Comparison of ENCODE assay signal across 30 mouse cellular contexts in genomic region chr4:53547381-53547780, GRCm38 (mm10).
"Had no signal": no experiment of that assay in that cellular context is flagged by ENCODE, and none has a peak within 500 bp of the region (broad histone marks: within the 10 kb centered on the region; RNA-seq: fewer than 3 reads in every experiment).

No protein-coding gene starts in this region.

- H3K9ac ChIP-seq: limb, embryonic 12.5 days; limb, embryonic 13.5 days; limb, embryonic 15.5 days; liver, embryonic 12.5 days; liver, embryonic 13.5 days; liver, embryonic 14.5 days; liver, embryonic 15.5 days; liver, postnatal 0 days; lung, embryonic 14.5 days; lung, embryonic 15.5 days; midbrain, embryonic 12.5 days; midbrain, embryonic 13.5 days; midbrain, embryonic 15.5 days; neural tube, embryonic 12.5 days had no signal

- H3K4me2 ChIP-seq: limb, embryonic 12.5 days; limb, embryonic 13.5 days; limb, embryonic 15.5 days; liver, embryonic 11.5 days; liver, embryonic 12.5 days; liver, embryonic 13.5 days; liver, embryonic 15.5 days; lung, embryonic 14.5 days; lung, embryonic 15.5 days; midbrain, embryonic 11.5 days; midbrain, embryonic 12.5 days; midbrain, embryonic 13.5 days; midbrain, embryonic 15.5 days; neural tube, embryonic 12.5 days had no signal

- H3K4me1 ChIP-seq: limb, embryonic 10.5 days; limb, embryonic 12.5 days; limb, embryonic 15.5 days; liver, embryonic 12.5 days; liver, embryonic 13.5 days; liver, embryonic 15.5 days; midbrain, embryonic 10.5 days; midbrain, embryonic 12.5 days; midbrain, embryonic 13.5 days; midbrain, embryonic 15.5 days; neural tube, embryonic 12.5 days had no signal

- H3K4me3 ChIP-seq: left cerebral cortex, adult 2 months; limb, embryonic 10.5 days; limb, embryonic 12.5 days; limb, embryonic 13.5 days; limb, embryonic 15.5 days; liver, embryonic 12.5 days; liver, embryonic 13.5 days; liver, embryonic 15.5 days; lung, embryonic 15.5 days; megakaryocyte, embryonic 14.5 days; midbrain, embryonic 10.5 days; midbrain, embryonic 12.5 days; midbrain, embryonic 13.5 days; midbrain, embryonic 15.5 days; myocyte; neural tube, embryonic 12.5 days had no signal

- H3K27me3 ChIP-seq: limb, embryonic 12.5 days; limb, embryonic 13.5 days; limb, embryonic 15.5 days; liver, embryonic 12.5 days; liver, embryonic 13.5 days; liver, embryonic 15.5 days; lung, embryonic 15.5 days; megakaryocyte, embryonic 14.5 days; midbrain, embryonic 12.5 days; midbrain, embryonic 13.5 days; midbrain, embryonic 15.5 days; neural tube, embryonic 12.5 days had no signal

- ATAC-seq: liver, embryonic 12.5 days; liver, postnatal 0 days; midbrain, embryonic 13.5 days; midbrain, embryonic 15.5 days; midbrain, embryonic 16.5 days had no signal

- H3K27ac ChIP-seq: left cerebral cortex, adult 2 months; limb, embryonic 10.5 days; limb, embryonic 12.5 days; limb, embryonic 13.5 days; limb, embryonic 15.5 days; liver, embryonic 12.5 days; liver, embryonic 13.5 days; liver, embryonic 14.5 days; liver, embryonic 15.5 days; lung, embryonic 15.5 days; macrophage; midbrain, embryonic 10.5 days; midbrain, embryonic 12.5 days; midbrain, embryonic 13.5 days; midbrain, embryonic 15.5 days; neural tube, embryonic 12.5 days had no signal

- H3K36me3 ChIP-seq: midbrain, embryonic 10.5 days had no signal

- H3K9me3 ChIP-seq: limb, embryonic 10.5 days; limb, embryonic 12.5 days; limb, embryonic 13.5 days; limb, embryonic 15.5 days; liver, embryonic 12.5 days; liver, embryonic 13.5 days; liver, embryonic 15.5 days; lung, embryonic 15.5 days; megakaryocyte, embryonic 14.5 days; midbrain, embryonic 10.5 days; midbrain, embryonic 12.5 days; midbrain, embryonic 13.5 days; midbrain, embryonic 15.5 days; neural tube, embryonic 12.5 days had no signal

- DNase-seq: left cerebral cortex, postnatal 4 days; liver; liver, embryonic 13.5 days; liver, postnatal 0 days; lung, adult 2 months; lung, embryonic 14.5 days; lung, postnatal 10 days; lung, postnatal 14 days; lung, postnatal 36 days; midbrain, embryonic 14.5 days had no signal
